Mouse (Mus musculus): ENCODE measurements at regions not wholly inside any gene's neighbourhood (a gene's known extent, or its start where the extent isn't known, plus 50 kb on each side); places are given as distances from the start of the nearest gene placed in this dataset.
A peak's percentile ranks its signal among the peaks of the same experiment; 100 is the strongest.

DNA sequence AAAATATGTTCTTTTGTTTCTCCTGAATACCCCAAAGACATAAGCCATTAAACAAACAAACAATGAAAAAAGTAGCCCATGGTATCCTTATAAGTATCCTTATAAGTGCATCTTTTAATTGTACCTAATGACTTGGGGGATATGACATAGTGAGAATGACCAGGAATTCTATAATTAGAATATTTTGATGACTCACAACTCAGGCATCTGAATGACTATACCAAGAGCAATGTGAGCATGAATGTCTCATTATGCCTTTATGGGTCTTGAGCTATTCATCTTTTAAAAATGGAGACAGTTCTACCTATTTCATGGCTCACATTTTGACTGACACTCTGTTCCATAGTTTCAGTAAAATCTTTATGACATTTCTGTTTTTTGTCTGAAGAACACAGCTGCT lies 423.3 kb downstream of the Kcna4 start:
- H3K9me3 ChIP-seq (ENCODE audit: control insufficient read depth, low read length) = no peaks in the 10 kb centered on the region
- H3K27me3 ChIP-seq (replicated peaks; ENCODE audit: control insufficient read depth, insufficient read depth, low read length) = no peaks in the 10 kb centered on the region
- no peaks in the 10 kb centered on the region for H3K36me3 ChIP-seq (ENCODE audit: control insufficient read depth, insufficient read depth)
- H3K4me3 ChIP-seq (replicated peaks; ENCODE audit: low read length) = no peak overlapping the region
- H3K4me2 ChIP-seq (ENCODE audit: low read length) = no peak overlapping the region
- no peak for ATAC-seq
- no peak overlapping the region for H3K9ac ChIP-seq (replicated peaks; ENCODE audit: low read depth, low read length)
- no peak overlapping the region for H3K27ac ChIP-seq (ENCODE audit: low read length)
- H3K4me1 ChIP-seq (replicated peaks; ENCODE audit: control insufficient read depth, insufficient read depth, low read length) = no peaks in the 10 kb centered on the region

GRCm38 (mm10) chr2:107729469-107729868 lies 439.0 kb downstream of the Kcna4 start:
- H3K4me1 ChIP-seq (replicated peaks; ENCODE audit: control insufficient read depth, insufficient read depth, low read length) = 0 out of 2 replicates have a peak, but pooled peaks cover 2% of the 10 kb centered on the region
- no peaks in the 10 kb centered on the region for H3K27me3 ChIP-seq (replicated peaks; ENCODE audit: control insufficient read depth, insufficient read depth, low read length)
- no peak overlapping the region for H3K4me2 ChIP-seq (ENCODE audit: low read length)
- no peak overlapping the region for H3K27ac ChIP-seq (ENCODE audit: low read length)
- WGBS = 68% methylated on average over 4 of the region's 4 CpGs
- no peaks in the 10 kb centered on the region for H3K9me3 ChIP-seq (ENCODE audit: control insufficient read depth, low read length)
- no peak overlapping the region for H3K9ac ChIP-seq (replicated peaks; ENCODE audit: low read depth, low read length)
- H3K4me3 ChIP-seq (replicated peaks; ENCODE audit: low read length) = no peak overlapping the region
- H3K36me3 ChIP-seq (ENCODE audit: control insufficient read depth, insufficient read depth) = no peaks in the 10 kb centered on the region
- no peak for ATAC-seq

- Histone ChIP-seq H3K4me1 (replicated peaks; ENCODE audit: control insufficient read depth, insufficient read depth, low read length) (0 out of 2 replicates have a peak, but pooled peaks cover 2% of the 10 kb centered on the region), H3K27me3 (replicated peaks; ENCODE audit: control insufficient read depth, insufficient read depth, low read length) (no peaks in the 10 kb centered on the region), H3K9ac (replicated peaks; ENCODE audit: low read depth, low read length) (no peak overlapping the region), H3K4me3 (replicated peaks; ENCODE audit: low read length) (no peak overlapping the region), H3K36me3 (ENCODE audit: control insufficient read depth, insufficient read depth) (no peaks in the 10 kb centered on the region), H3K27ac (ENCODE audit: low read length) (no peak overlapping the region), H3K4me2 (ENCODE audit: low read length) (no peak overlapping the region), H3K9me3 (ENCODE audit: control insufficient read depth, low read length) (no peaks in the 10 kb centered on the region)
- WGBS = 26% methylated on average over 3 of the region's 3 CpGs
- peak; percentile 47 for ATAC-seq
Observed at GRCm38 (mm10) chr2:107734291-107734690, 443.9 kb downstream of the Kcna4 start.

- Histone ChIP-seq H3K27me3 (replicated peaks; ENCODE audit: control insufficient read depth, insufficient read depth, low read length) (no peaks in the 10 kb centered on the region), H3K36me3 (ENCODE audit: control insufficient read depth, insufficient read depth) (no peaks in the 10 kb centered on the region), H3K27ac (ENCODE audit: low read length) (no peak overlapping the region), H3K4me2 (ENCODE audit: low read length) (no peak overlapping the region), H3K9me3 (ENCODE audit: control insufficient read depth, low read length) (no peaks in the 10 kb centered on the region), H3K9ac (replicated peaks; ENCODE audit: low read depth, low read length) (no peak overlapping the region), H3K4me1 (replicated peaks; ENCODE audit: control insufficient read depth, insufficient read depth, low read length) (0 out of 2 replicates have a peak, but pooled peaks cover 2% of the 10 kb centered on the region), H3K4me3 (replicated peaks; ENCODE audit: low read length) (no peak overlapping the region)
- no peak for ATAC-seq
Observed at GRCm38 (mm10) chr2:107734703-107735102, 444.3 kb downstream of the Kcna4 start.

All from forebrain, embryonic 16.5 days (tissue).